Mouse (Mus musculus) liver, postnatal 0 days (tissue): Measurements from ENCODE around the gene 1700025C18Rik.

Source experiments
- CTCF ChIP-seq: sonication (generic); IDR thresholded peaks from 2 replicates; pipeline ENCODE4 v1.5.1; 2016; ENCODE audit warnings: antibody characterized with exemption, low read depth
- EP300 ChIP-seq: IDR thresholded peaks from 2 replicates; pipeline ENCODE4 v1.6.1; 2016; ENCODE audit warnings: antibody characterized with exemption, low read depth, mild to moderate bottlenecking

DNA sequence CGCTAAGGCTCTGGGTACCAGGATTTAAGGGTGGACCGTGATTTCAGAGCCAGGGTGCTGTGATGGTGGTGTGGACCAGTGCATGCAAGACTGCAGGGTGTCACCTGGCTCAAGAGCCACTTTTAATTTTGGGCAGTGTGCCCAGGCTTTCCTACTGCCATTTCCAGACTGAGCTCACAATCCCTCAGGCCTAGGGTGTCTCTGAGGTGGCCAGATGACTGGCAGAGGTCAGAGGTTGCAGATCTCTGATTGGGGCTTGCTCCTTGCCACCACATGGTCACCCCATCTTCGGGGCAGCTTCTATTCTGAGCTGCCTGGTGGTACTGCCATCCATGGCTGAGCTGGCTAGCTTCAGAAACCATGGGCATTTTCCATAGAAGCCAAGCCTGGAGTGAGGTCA lies 8.3 kb upstream of the 1700025C18Rik start:
- no peak for TF ChIP-seq EP300
- no peak for TF ChIP-seq CTCF
